Mouse (Mus musculus) liver, adult 10 weeks (tissue): ENCODE data around the gene Olfr1475. TPM values are rescaled to one million over a fixed set of nuclear protein-coding genes. Genes with fewer than 3 reads are reported as not detected.

ENCODE experiments used
- polyA plus RNA-seq: library from polyadenylated mRNA; stranded (reverse); fragments of 350-450 nt; fragmentation: Illumina TruSeq; extraction: RNeasy Lipid Tissue Mini Kit (QIAGEN cat#74804); gene quantifications from one replicate; pipeline ENCODE4 v1.2.3, GENCODE M21; 2014; ENCODE audit warnings: low read depth, low replicate concordance

The Olfr1475 gene
- polyA plus RNA-seq: not detected

DNA sequence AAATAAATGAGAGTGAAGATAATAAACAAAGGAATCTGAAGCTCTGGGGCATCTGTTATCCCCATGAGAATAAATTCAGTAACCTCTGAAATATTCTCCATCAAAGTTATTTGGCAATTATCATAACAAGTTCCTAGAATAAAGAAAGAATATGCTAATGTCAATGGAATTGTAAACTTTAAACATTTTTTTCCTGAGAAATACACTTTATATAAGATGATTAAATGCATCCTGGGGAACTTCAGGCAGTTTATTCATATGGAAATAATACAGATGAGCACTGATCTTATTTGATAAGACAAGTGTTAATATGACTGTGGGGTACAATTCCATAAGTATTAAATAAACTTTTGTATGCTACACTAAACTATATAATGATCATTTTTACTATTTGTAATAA lies at the start of gene Olfr1475:
Gene Olfr1475 (minus strand): TSS at position 101 of the 400 bp plus-strand sequence.

DNA sequence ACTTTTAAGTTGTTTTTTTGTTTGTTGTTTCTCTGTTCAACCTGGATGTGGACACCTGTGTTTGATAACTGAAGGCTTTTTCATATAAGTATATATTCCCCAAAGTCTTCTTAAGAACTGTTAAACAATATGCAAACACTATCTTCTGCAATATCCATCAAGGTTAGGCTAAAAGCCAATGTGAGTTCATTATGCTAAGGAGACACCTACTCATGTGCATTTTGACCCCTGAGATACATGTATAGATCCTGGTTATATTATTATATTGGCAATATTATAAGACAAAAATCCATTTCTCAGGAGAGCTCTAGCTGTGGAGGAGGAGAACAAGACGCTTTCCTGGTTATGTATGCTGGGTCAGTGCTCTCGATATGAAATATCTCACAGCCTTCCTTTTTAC lies 47.6 kb upstream of the Olfr1475 start, which contains the start of gene Olfr1480:
Gene Olfr1480 (plus strand): TSS at position 301 of the 400 bp plus-strand sequence.

DNA sequence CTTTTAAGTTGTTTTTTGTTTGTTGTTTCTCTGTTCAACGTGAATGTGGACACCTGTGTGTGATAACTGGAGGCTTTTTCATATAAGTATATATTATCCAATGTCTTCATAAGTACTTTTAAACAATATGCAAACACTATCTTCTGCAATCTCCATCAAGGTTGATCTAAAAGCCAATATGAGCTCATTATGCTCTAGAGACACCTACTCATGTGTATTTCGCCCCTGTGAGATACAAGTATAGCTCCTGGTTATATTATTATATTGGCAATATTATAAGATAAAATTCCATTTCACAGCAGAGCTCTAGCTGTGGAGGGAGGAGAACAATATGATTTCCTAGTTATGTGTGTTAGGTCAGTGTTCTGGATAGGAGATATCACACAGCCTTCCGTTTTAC lies 20.2 kb upstream of the Olfr1475 start, which contains the start of gene Olfr1477:
Gene Olfr1477 (plus strand): TSS at position 301 of the 400 bp plus-strand sequence.

DNA sequence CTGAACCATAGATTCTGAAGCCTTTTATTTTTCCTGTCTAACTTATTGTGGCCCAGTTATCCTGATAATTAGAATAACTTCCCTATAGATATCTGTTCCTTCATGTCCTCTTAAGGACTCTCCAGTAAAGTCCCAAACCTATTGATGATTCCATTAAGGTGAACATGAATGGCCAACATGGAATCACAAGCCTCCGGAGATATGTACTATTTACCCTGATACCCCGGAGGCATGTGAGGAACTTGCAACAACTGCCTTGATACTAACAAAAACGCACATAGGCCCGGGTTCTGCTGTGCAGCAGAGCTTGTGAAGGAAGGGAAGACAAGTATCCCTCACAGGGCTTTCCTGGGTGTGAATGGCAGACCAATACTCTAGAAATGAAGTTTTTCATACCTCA lies 10.7 kb downstream of the Olfr1475 start, which contains the start of gene Olfr1474:
Gene Olfr1474 (plus strand): TSS at position 301 of the 400 bp plus-strand sequence.

DNA sequence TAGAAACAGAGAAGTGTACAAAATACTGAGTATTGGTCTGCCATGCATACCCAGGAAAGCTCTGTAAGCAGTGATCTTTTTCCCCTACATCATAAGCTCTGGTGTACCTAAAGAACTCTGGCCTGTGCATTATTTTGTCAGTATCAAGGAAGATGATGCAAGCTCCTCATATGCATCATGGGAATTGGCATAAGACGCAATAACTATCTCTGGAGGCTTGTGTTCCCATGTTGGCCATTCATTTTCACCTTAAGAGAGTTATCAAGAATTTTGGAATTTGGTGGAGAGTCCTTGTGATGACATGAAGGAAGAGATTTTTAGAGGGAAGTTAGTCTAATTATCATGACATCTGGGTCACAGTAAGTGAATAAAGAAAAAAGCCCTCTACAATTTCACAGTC lies 24.0 kb downstream of the Olfr1475 start, which contains the start of gene Olfr1472:
Gene Olfr1472 (minus strand): TSS at position 101 of the 400 bp plus-strand sequence.

DNA sequence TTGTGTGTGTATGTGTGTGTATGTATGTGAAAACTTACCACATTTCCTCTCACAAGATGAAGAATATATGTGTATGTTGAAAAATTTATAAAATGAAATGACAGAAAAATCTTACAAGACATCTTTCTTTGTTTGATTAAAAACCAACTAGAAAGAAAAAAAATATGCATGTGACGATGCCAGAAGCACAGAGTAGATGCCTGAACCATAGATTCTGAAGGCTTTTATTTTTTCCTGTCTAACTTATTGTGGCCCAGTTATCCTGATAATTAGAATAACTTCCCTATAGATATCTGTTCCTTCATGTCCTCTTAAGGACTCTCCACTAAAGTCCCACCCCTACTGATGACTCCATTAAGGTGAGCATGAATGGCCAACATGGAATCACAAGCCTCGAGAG lies 36.9 kb downstream of the Olfr1475 start, which contains the start of gene Olfr1471:
Gene Olfr1471 (plus strand): TSS at position 301 of the 400 bp plus-strand sequence.

Other genes starting within 250 kb of the Olfr1475 start
- gene Olfr1463, start 248.9 kb downstream of the Olfr1475 start, polyA plus RNA-seq: not detected
- not detected for gene Olfr1465, start 164.7 kb downstream of the Olfr1475 start, polyA plus RNA-seq
- not detected for gene Olfr1466, start 141.3 kb downstream of the Olfr1475 start, polyA plus RNA-seq
- gene Olfr1467, start 118.0 kb downstream of the Olfr1475 start, polyA plus RNA-seq: not detected
- gene Olfr1469, start 72.3 kb downstream of the Olfr1475 start, polyA plus RNA-seq: not detected
- gene Olfr1471, start 36.8 kb downstream of the Olfr1475 start, polyA plus RNA-seq: not detected
- not detected for gene Olfr1472, start 24.1 kb downstream of the Olfr1475 start, polyA plus RNA-seq
- not detected for gene Olfr1474, start 10.6 kb downstream of the Olfr1475 start, polyA plus RNA-seq
- gene Olfr1477, start 20.4 kb upstream of the Olfr1475 start, polyA plus RNA-seq: not detected
- gene Olfr1480, start 47.7 kb upstream of the Olfr1475 start, polyA plus RNA-seq: not detected
- not detected for gene Olfr1484, start 103.3 kb upstream of the Olfr1475 start, polyA plus RNA-seq
- not detected for gene Olfr1487, start 137.2 kb upstream of the Olfr1475 start, polyA plus RNA-seq
- not detected for gene Olfr1489, start 151.4 kb upstream of the Olfr1475 start, polyA plus RNA-seq
- gene Olfr1490, start 170.9 kb upstream of the Olfr1475 start, polyA plus RNA-seq: not detected
- not detected for gene Olfr1491, start 217.1 kb upstream of the Olfr1475 start, polyA plus RNA-seq
- not detected for gene Olfr1493-ps1, start 243.1 kb upstream of the Olfr1475 start, polyA plus RNA-seq